Mouse (Mus musculus) lung, postnatal 0 days (tissue): ENCODE measurements around the gene Prkcg. TPM values are rescaled to one million over a fixed set of nuclear protein-coding genes. Genes with fewer than 3 reads are reported as not detected.

Source experiments
- ATAC-seq: fragments of 200-750 bp; cut with Nextera tagmentation; 2 replicates; pipeline ENCODE4 v1.8.0; 2017; ENCODE audit warnings: moderate library complexity
- DNase-seq: peaks from one replicate; pipeline ENCODE4 v3.0.0-alpha.2; 2016; ENCODE audit warnings: low spot score
- H3K27ac ChIP-seq: fragments of 300-500 bp; sonication (generic); 2 replicates; pipeline ENCODE4 v1.5.1; 2014; ENCODE audit warnings: antibody characterized with exemption, mild to moderate bottlenecking, low read length, mixed read lengths
- H3K27me3 ChIP-seq: fragments of 300-500 bp; sonication (generic); replicated peaks from 2 replicates; pipeline ENCODE4 v1.6.1; 2014; ENCODE audit warnings: low read length, mixed read lengths; ENCODE audit not compliant: insufficient read depth
- H3K36me3 ChIP-seq: fragments of 300-500 bp; sonication (generic); 2 replicates; pipeline ENCODE4 v1.6.1; 2014; ENCODE audit warnings: low read length, mixed read lengths; ENCODE audit not compliant: insufficient read depth
- H3K4me1 ChIP-seq: fragments of 300-500 bp; sonication (generic); 2 replicates; pipeline ENCODE4 v1.6.1; 2014; ENCODE audit warnings: antibody characterized with exemption, low read depth, low read length, mixed read lengths; ENCODE audit not compliant: insufficient read depth
- H3K4me2 ChIP-seq: fragments of 300-500 bp; sonication (generic); replicated peaks from 2 replicates; pipeline ENCODE4 v1.6.1; 2014; ENCODE audit warnings: low read depth, mild to moderate bottlenecking, low read length, moderate library complexity, mixed read lengths
- H3K4me3 ChIP-seq: fragments of 300-500 bp; sonication (generic); 2 replicates; pipeline ENCODE4 v1.5.1; 2014; ENCODE audit warnings: low read depth, low read length
- H3K9ac ChIP-seq: fragments of 300-500 bp; sonication (generic); replicated peaks from 2 replicates; pipeline ENCODE4 v1.6.1; 2014; ENCODE audit warnings: low read depth, mild to moderate bottlenecking
- H3K9me3 ChIP-seq: fragments of 300-500 bp; sonication (generic); 2 replicates; pipeline ENCODE4 v1.6.1; 2016; ENCODE audit warnings: low read length, mixed read lengths
- CTCF ChIP-seq: IDR thresholded peaks from 2 replicates; pipeline ENCODE4 v1.5.1; 2016; ENCODE audit warnings: antibody characterized with exemption, mild to moderate bottlenecking
- EP300 ChIP-seq: IDR thresholded peaks from 2 replicates; pipeline ENCODE4 v1.6.1; 2016; ENCODE audit warnings: antibody characterized with exemption, mild to moderate bottlenecking, control low read depth
- WGBS: fragments of 180-500 bp; shearing (Covaris S2); extraction: QIAGEN DNeasy Blood & Tissue Kit; methylation state at CpG from one replicate; pipeline ENCODE4 v1.1.7; 2014; 5-methylcytosine and 5-hydroxymethylcytosine counted together
- polyA plus RNA-seq: library from polyadenylated mRNA; unstranded; fragments of >200 nt; fragmentation: Nextera tagmentation; extraction: Ambion mirVana; gene quantifications from 2 replicates; pipeline ENCODE4 v1.2.1, GENCODE M21; 2015

Gene Prkcg
- polyA plus RNA-seq, 1 experiment from 2014 or later, result 0.58 TPM

DNA sequence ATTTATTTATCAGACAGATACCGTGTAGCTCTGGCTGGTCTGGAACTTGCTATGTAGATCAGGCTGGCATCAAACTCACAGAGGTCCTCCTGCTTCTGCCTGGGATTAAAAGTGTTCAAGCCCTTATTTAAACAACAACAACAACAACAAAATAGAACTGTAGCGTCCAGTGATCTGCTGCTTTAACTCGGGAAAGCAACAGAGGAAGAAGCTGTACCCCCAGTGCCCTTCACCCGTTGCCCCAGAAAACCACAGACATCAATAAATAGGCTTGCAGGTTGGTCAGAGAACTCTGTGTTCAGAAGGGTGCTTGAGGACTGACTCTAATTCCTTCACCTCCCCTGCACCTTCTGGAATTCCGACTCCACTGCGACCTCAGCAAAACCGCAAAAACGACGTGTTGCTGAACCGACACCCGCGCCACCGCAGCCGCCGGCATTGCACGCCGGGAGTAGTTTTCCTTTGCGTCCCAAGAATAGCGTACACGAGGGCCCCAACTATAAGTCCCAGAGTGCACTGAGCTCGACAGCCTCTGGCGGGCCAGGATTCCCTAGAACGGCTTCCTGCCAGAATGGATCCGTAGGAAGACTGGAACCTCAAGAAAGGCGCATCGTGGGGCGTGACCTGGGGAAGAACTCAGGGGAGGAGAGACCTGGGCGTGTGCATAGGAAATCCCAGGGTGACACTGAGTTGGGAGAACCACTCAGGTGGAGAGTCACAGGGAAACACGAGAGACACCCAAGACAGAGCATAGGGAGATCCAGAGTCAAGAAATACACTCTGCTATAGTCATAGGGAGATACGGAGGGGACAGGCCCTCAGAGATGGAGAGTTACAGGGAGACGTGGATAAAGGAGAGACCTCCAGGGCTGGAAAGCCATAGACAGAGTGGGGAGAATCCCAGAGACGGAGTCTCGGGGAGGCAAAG lies 12.9 kb downstream of the Prkcg start:
- Histone ChIP-seq H3K27ac (no peak overlapping the region), H3K36me3 (peaks cover 16% of the 10 kb centered on the region)

DNA sequence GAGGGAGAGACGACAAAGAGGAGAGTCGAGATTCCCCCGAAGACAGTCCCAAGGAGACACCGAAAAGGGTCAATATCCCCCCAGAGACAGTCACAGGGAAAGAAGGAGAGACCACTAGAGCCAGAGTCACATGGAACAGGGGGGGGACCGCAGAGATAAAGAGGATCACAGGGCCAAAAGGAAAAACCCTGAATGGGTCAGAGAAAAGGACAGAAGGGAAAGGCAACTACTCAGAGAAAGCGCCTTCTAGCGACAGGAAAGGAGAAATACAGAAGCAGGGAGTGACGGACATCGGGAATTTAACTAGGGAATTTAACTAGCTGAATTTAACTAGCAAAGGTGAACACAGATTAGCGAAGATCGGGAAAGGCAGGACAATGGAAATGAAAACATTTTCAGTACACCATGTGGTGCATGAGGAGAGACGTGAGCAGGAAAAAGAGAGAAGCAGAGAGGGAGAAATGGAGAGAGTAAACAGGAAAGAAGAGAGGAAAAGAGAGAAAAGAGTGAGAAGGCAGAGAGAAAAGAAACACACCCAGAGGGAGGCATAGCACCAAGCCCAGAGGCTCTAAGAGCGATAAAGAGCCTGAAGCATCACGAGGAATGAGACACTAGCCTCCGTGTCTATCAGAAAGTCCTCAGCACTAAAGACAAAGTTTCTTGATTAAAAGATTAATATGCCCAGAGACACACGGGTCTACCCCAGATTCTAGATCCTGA lies 13.7 kb downstream of the Prkcg start:
- DNase-seq (peak; percentile 79), ATAC-seq (peak; percentile 40)
- H3K9ac ChIP-seq, result 0 out of 2 replicates have a peak overlapping the region, but pooled peaks have one; percentile 13
- H3K9me3 ChIP-seq, result no peaks in the 10 kb centered on the region
- H3K4me3 ChIP-seq, result peak overlapping the region; percentile 31
- no peak overlapping the region for H3K27ac ChIP-seq
- TF ChIP-seq EP300, result no peak
- peak; percentile 81 for TF ChIP-seq CTCF
- H3K4me1 ChIP-seq, result peaks cover 17% of the 10 kb centered on the region; the same call in 1 of the 2 replicates
- peak overlapping the region; percentile 54 for H3K4me2 ChIP-seq
- peaks cover 8% of the 10 kb centered on the region; the same call in 1 of the 2 replicates for H3K36me3 ChIP-seq
- peaks cover 13% of the 10 kb centered on the region; the same call in 1 of the 2 replicates for H3K27me3 ChIP-seq
- WGBS, result 4% methylated on average over 16 of the region's 16 CpGs

More for the DNA sequence above, 12.9 kb downstream of the Prkcg start:
- Histone ChIP-seq H3K27me3 (peaks cover 13% of the 10 kb centered on the region; the same call in 1 of the 2 replicates), H3K9me3 (no peaks in the 10 kb centered on the region), H3K4me2 (peak overlapping the region; percentile 54), H3K9ac (0 out of 2 replicates have a peak overlapping the region, but pooled peaks have one; percentile 13), H3K4me1 (peaks cover 17% of the 10 kb centered on the region; the same call in 1 of the 2 replicates), H3K4me3 (peak overlapping the region; percentile 31)
- DNase-seq (peak; percentile 76), ATAC-seq (peak; percentile 51)
- 4% methylated on average over 33 of the region's 33 CpGs for WGBS
- TF ChIP-seq CTCF, result no peak
- TF ChIP-seq EP300, result no peak

DNA sequence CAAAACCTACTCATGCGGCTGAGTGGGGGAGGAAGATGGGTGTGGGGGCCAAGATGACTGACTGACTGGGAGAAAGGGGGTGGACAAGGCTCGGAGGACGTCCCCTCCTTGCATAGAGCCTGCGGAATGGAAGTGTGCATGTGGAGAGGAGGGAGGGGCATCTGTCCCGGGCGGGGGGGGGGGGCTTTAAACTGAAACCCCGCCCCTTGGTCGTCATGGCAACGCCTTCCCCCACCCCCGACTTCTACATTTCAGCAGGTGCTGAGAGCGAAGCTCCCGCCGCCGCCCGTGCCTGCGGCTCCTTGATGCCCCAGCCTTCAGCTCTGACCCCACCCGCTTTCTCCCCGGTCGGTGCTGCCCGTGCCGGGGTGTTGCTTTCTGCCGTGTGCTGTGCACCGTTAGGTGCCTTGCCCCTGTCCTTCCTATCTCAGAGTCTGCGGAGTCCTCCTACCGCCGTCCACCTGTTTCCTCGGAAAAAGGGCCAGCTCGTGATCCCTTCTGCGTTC lies 14.3 kb downstream of the Prkcg start:
- no peaks in the 10 kb centered on the region for H3K9me3 ChIP-seq
- WGBS, result 2% methylated on average over 21 of the region's 29 CpGs
- peak overlapping the region; percentile 54 for H3K4me2 ChIP-seq
- TF ChIP-seq EP300 (no peak), CTCF (no peak)
- H3K36me3 ChIP-seq, result 0 out of 2 replicates have a peak, but pooled peaks cover 3% of the 10 kb centered on the region
- H3K27ac ChIP-seq, result no peak overlapping the region
- peak overlapping the region; percentile 31 for H3K4me3 ChIP-seq
- ATAC-seq (peak; percentile 47), DNase-seq (peak; percentile 57)
- peaks cover 13% of the 10 kb centered on the region; the same call in 1 of the 2 replicates for H3K27me3 ChIP-seq
- peaks cover 17% of the 10 kb centered on the region; the same call in 1 of the 2 replicates for H3K4me1 ChIP-seq
- H3K9ac ChIP-seq, result no peak overlapping the region

DNA sequence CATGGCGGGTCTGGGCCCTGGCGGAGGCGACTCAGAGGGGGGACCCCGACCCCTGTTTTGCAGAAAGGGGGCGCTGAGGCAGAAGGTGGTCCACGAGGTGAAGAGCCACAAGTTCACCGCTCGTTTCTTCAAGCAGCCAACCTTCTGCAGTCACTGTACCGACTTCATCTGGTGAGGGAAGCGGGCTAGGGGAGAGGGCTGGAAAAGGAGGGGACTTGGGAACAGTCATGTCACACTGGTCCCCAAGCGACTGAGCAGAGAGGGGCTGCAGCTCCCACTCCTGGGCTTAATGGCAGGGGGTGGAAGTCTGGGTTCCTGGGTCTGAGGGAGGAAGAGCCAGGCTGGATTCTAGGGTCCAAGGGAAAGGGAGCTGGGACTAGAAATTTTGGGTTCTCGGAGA lies 14.8 kb downstream of the Prkcg start:
- ATAC-seq, result no peak
- 6% methylated on average over 12 of the region's 12 CpGs for WGBS
- peaks cover 17% of the 10 kb centered on the region; the same call in 1 of the 2 replicates for H3K4me1 ChIP-seq
- TF ChIP-seq EP300 (no peak), CTCF (no peak)
- peaks cover 13% of the 10 kb centered on the region; the same call in 1 of the 2 replicates for H3K27me3 ChIP-seq
- H3K36me3 ChIP-seq, result no peaks in the 10 kb centered on the region
- no peak overlapping the region for H3K9ac ChIP-seq
- H3K4me2 ChIP-seq, result peak overlapping the region; percentile 54
- no peaks in the 10 kb centered on the region for H3K9me3 ChIP-seq
- no peak overlapping the region for H3K27ac ChIP-seq
- peak overlapping the region; percentile 31 for H3K4me3 ChIP-seq
- no peak for DNase-seq

DNA sequence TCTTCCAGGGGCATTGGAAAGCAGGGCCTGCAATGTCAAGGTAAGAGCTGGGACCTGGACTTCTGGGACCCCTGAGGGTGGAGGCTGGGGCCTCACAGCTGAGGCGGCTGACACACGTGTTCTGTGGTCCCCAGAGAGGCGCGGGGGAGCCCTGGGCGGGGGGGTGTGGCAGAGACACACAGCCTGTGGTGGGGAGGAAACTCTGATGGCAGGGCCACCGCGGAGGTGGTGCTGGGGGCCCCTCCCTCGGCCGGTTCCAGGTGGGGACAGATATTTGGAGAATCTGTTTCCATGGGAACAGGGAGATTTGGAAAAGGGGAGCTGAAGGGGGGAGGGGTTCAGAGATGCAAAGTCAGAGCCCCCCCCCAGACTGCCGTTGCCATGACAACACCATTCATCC lies 15.3 kb downstream of the Prkcg start:
- Histone ChIP-seq H3K27ac (no peak overlapping the region), H3K4me2 (no peak overlapping the region), H3K27me3 (peaks cover 13% of the 10 kb centered on the region; the same call in 1 of the 2 replicates), H3K9me3 (no peaks in the 10 kb centered on the region), H3K36me3 (no peaks in the 10 kb centered on the region), H3K4me3 (no peak overlapping the region), H3K9ac (no peak overlapping the region), H3K4me1 (peaks cover 17% of the 10 kb centered on the region; the same call in 1 of the 2 replicates)
- no peak for DNase-seq
- no peak for TF ChIP-seq EP300
- TF ChIP-seq CTCF, result no peak
- ATAC-seq, result no peak
- 11% methylated on average over 10 of the region's 10 CpGs for WGBS
